Mouse (Mus musculus) lung, embryonic 14.5 days (tissue): ENCODE measurements around the gene Olfr818. TPM values are rescaled to one million over a fixed set of nuclear protein-coding genes. Genes with fewer than 3 reads are reported as not detected.
"Not testable (repeated sequence)": the region's sequence is repeated elsewhere in the genome, so short reads cannot be mapped to it uniquely, and the experiment has no call there.

Experiments used
- ATAC-seq: fragments of 200-750 bp; cut with Nextera tagmentation; 2 replicates; pipeline ENCODE4 v1.8.0; 2017; ENCODE audit warnings: mild to moderate bottlenecking, moderate TSS enrichment, moderate library complexity; ENCODE audit not compliant: insufficient read depth
- DNase-seq: peaks from one replicate; pipeline ENCODE4 v3.0.0-alpha.2; 2015
- H3K27ac ChIP-seq: fragments of 300-500 bp; sonication (generic); 2 replicates; pipeline ENCODE4 v1.5.1; 2014; ENCODE audit warnings: low read depth, mild to moderate bottlenecking, moderate library complexity
- H3K27me3 ChIP-seq: fragments of 300-500 bp; sonication (generic); 2 replicates; pipeline ENCODE4 v1.6.1; 2014; ENCODE audit warnings: low read length, control low read depth; ENCODE audit not compliant: insufficient read depth
- H3K36me3 ChIP-seq: fragments of 300-500 bp; sonication (generic); 2 replicates; pipeline ENCODE4 v1.6.1; 2014; ENCODE audit warnings: control low read depth; ENCODE audit not compliant: insufficient read depth
- H3K4me1 ChIP-seq: fragments of 300-500 bp; sonication (generic); 2 replicates; pipeline ENCODE4 v1.6.1; 2014; ENCODE audit warnings: antibody characterized with exemption, control low read depth; ENCODE audit not compliant: insufficient read depth
- H3K4me2 ChIP-seq: fragments of 300-500 bp; sonication (generic); 2 replicates; pipeline ENCODE4 v1.6.1; 2014; ENCODE audit warnings: mild to moderate bottlenecking
- H3K4me3 ChIP-seq: fragments of 300-500 bp; sonication (generic); 2 replicates; pipeline ENCODE4 v1.5.1; 2014; ENCODE audit warnings: low read depth, low read length
- H3K9ac ChIP-seq: fragments of 300-500 bp; sonication (generic); 2 replicates; pipeline ENCODE4 v1.6.1; 2014
- H3K9me3 ChIP-seq: fragments of 300-500 bp; sonication (generic); 2 replicates; pipeline ENCODE4 v1.6.1; 2016; ENCODE audit warnings: low read depth, low read length, control low read depth
- CTCF ChIP-seq: IDR thresholded peaks from 2 replicates; pipeline ENCODE4 v1.5.1; 2016; ENCODE audit warnings: antibody characterized with exemption, low read depth
- WGBS: fragments of 180-500 bp; shearing (Covaris S2); extraction: QIAGEN DNeasy Blood & Tissue Kit; methylation state at CpG from one replicate; pipeline ENCODE4 v1.1.7; 2014; 5-methylcytosine and 5-hydroxymethylcytosine counted together
- polyA plus RNA-seq: library from polyadenylated mRNA; unstranded; fragments of >200 nt; fragmentation: Nextera tagmentation; extraction: Ambion mirVana; gene quantifications from 2 replicates; pipeline ENCODE4 v1.2.1, GENCODE M21; 2014

Olfr818 gene
- not detected in 2 replicates for polyA plus RNA-seq

GRCm38 (mm10) chr10:129949000-129949399, at the start of gene Olfr818:
TSS of gene Olfr818 (minus strand) at chr10:129949100.
- 87% methylated on average over 2 of the region's 2 CpGs for WGBS
- ATAC-seq (no peak), DNase-seq (no peak)
- H3K27me3 ChIP-seq, result no peaks in the 10 kb centered on the region
- no peaks in the 10 kb centered on the region for H3K4me1 ChIP-seq
- TF ChIP-seq CTCF, result no peak
- no peak within 1 kb of the TSS for H3K4me3 ChIP-seq
- no peak within 1 kb of the TSS for H3K9ac ChIP-seq
- no peak within 1 kb of the TSS for H3K4me2 ChIP-seq
- no peaks in the 10 kb centered on the region for H3K9me3 ChIP-seq
- H3K36me3 ChIP-seq, result no peaks in the 10 kb centered on the region
- H3K27ac ChIP-seq, result no peak within 1 kb of the TSS

GRCm38 (mm10) chr10:129984962-129985361, 36.1 kb upstream of the Olfr818 start, which contains the start of gene Gm10310:
TSS of gene Gm10310 (minus strand) at chr10:129985062.
- H3K27ac ChIP-seq, ATAC-seq, H3K4me2 ChIP-seq, H3K36me3 ChIP-seq, H3K9me3 ChIP-seq, H3K4me3 ChIP-seq, DNase-seq, H3K4me1 ChIP-seq, H3K9ac ChIP-seq, H3K27me3 ChIP-seq: not testable (repeated sequence)
- WGBS, result no CpG with 5 or more reads among the region's 1 CpGs

- H3K9me3 ChIP-seq, H3K4me3 ChIP-seq, H3K4me2 ChIP-seq, H3K36me3 ChIP-seq, DNase-seq, ATAC-seq, H3K27ac ChIP-seq, H3K9ac ChIP-seq, H3K4me1 ChIP-seq, H3K27me3 ChIP-seq: not testable (repeated sequence)
- no CpG with 5 or more reads among the region's 3 CpGs for WGBS
These were observed 33.0 kb upstream of the Olfr818 start for GRCm38 (mm10) chr10:129981867-129982266.

DNA sequence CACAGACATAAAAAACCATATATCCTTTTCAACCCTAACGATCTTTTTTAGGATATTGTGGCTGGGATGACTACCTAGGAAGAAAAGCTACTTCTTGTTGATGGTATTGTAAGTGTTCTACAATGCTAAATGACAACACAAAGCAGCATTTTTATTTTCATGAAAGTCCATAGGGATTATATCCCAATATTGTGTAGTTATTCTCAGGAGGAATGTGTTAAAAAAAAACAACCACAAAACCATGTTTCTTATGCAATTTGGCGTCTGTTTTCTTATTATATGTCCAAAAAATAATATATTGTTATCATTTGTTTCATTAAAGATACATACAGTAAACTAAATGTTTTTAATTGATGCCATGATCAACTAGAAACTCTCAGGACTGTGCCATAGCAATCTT, 27.1 kb upstream of the Olfr818 start, which contains the start of gene Olfr247:
TSS of gene Olfr247 (minus strand) at position 101 of the 400 bp plus-strand sequence.
- ATAC-seq, H3K27me3 ChIP-seq, H3K36me3 ChIP-seq, H3K27ac ChIP-seq, H3K4me3 ChIP-seq, H3K9ac ChIP-seq, H3K4me2 ChIP-seq, H3K4me1 ChIP-seq, DNase-seq, H3K9me3 ChIP-seq: not testable (repeated sequence)
- no CpG with 5 or more reads among the region's 2 CpGs for WGBS

DNA sequence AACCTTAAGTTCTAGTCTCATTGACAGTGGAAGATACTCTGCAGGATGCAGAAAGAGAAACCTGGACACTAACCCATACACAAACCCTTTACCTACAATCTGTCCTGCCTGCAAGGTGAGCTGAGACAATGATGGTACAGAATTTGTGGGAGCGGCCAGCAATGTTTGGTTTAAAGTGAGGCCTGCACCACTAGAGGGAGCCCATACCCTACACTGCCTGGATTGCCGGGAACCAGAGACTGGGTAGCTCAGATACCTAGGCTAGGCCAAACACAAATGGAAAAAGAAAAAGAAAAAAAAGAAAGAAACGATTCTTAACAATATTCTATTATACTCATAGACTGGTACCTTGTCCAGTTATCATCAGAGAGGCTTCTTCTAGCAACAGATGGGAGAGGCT, 24.1 kb upstream of the Olfr818 start:
- not testable (repeated sequence) for DNase-seq, H3K4me1 ChIP-seq, H3K27ac ChIP-seq, H3K4me2 ChIP-seq, H3K9ac ChIP-seq, ATAC-seq, H3K9me3 ChIP-seq, H3K4me3 ChIP-seq, H3K36me3 ChIP-seq, H3K27me3 ChIP-seq
- WGBS, result no CpG with 5 or more reads among the region's 3 CpGs

DNA sequence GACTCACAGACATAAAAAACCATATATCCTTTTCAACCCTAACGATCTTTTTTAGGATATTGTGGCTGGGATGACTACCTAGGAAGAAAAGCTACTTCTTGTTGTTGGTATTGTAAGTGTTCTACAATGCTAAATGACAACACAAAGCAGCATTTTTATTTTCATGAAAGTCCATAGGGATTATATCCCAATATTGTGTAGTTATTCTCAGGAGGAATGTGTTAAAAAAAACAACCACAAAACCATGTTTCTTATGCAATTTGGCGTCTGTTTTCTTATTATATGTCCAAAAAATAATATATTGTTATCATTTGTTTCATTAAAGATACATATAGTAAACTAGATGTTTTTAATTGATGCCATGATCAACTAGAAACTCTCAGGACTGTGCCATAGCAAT, 18.3 kb upstream of the Olfr818 start, which contains the start of gene Olfr819:
TSS of gene Olfr819 (minus strand) at position 101 of the 400 bp plus-strand sequence.
- not testable (repeated sequence) for ATAC-seq

GRCm38 (mm10) chr10:129966232-129966631, 17.3 kb upstream of the Olfr818 start:
- H3K27ac ChIP-seq, result not testable (repeated sequence)
- WGBS, result 100% methylated on average over 2 of the region's 3 CpGs

More for the DNA sequence above, 18.3 kb upstream of the Olfr818 start, which contains the start of gene Olfr819:
- not testable (repeated sequence) for H3K4me3 ChIP-seq, H3K27ac ChIP-seq, H3K4me1 ChIP-seq, DNase-seq, H3K9ac ChIP-seq, H3K27me3 ChIP-seq, H3K9me3 ChIP-seq, H3K36me3 ChIP-seq, H3K4me2 ChIP-seq
- whole genome bisulfite sequencing, result 77% methylated on average over 2 of the region's 2 CpGs

GRCm38 (mm10) chr10:129915497-129915896, 33.4 kb downstream of the Olfr818 start, which contains the start of gene Olfr816:
TSS of gene Olfr816 (minus strand) at chr10:129915597.
- no peak for TF ChIP-seq CTCF
- H3K4me1 ChIP-seq, result no peaks in the 10 kb centered on the region
- no peak within 1 kb of the TSS for H3K4me3 ChIP-seq
- no peak within 1 kb of the TSS for H3K27ac ChIP-seq
- 57% methylated on average over 1 of the region's 1 CpGs for WGBS
- no peak within 1 kb of the TSS for H3K9ac ChIP-seq
- no peaks in the 10 kb centered on the region for H3K36me3 ChIP-seq
- no peaks in the 10 kb centered on the region for H3K9me3 ChIP-seq
- DNase-seq (no peak), ATAC-seq (no peak)
- no peak within 1 kb of the TSS for H3K4me2 ChIP-seq
- H3K27me3 ChIP-seq, result no peaks in the 10 kb centered on the region

More at GRCm38 (mm10) chr10:129966232-129966631, 17.3 kb upstream of the Olfr818 start:
- not testable (repeated sequence) for H3K4me3 ChIP-seq, H3K36me3 ChIP-seq, DNase-seq, H3K4me2 ChIP-seq, H3K9ac ChIP-seq, ATAC-seq, H3K27me3 ChIP-seq, H3K9me3 ChIP-seq, H3K4me1 ChIP-seq

- not testable (repeated sequence) for DNase-seq, H3K27me3 ChIP-seq, ATAC-seq, H3K4me2 ChIP-seq, H3K9ac ChIP-seq, H3K27ac ChIP-seq, H3K36me3 ChIP-seq, H3K4me1 ChIP-seq, H3K4me3 ChIP-seq, H3K9me3 ChIP-seq
- WGBS, result no CpG with 5 or more reads among the region's 1 CpGs
These were observed 43.1 kb downstream of the Olfr818 start, which contains the start of gene Olfr815 for GRCm38 (mm10) chr10:129905767-129906166. TSS of gene Olfr815 (minus strand) at chr10:129905867.
